Mouse (Mus musculus) ES-Bruce4 (cell line): ENCODE measurements around the gene Gm21983. TPM values are rescaled to one million over a fixed set of nuclear protein-coding genes. Genes with fewer than 3 reads are reported as not detected.

Experiments used
- H3K27ac ChIP-seq: 2 replicates; pipeline ENCODE4 v1.5.1; 2012; ENCODE audit warnings: low read length, inconsistent platforms; ENCODE audit not compliant: insufficient read depth
- H3K27me3 ChIP-seq: 2 replicates; pipeline ENCODE4 v1.6.1; 2012; ENCODE audit warnings: mild to moderate bottlenecking, low read length, inconsistent platforms; ENCODE audit not compliant: control insufficient read depth, poor library complexity, insufficient read depth, severe bottlenecking
- H3K36me3 ChIP-seq: 2 replicates; pipeline ENCODE4 v1.6.1; 2012; ENCODE audit warnings: inconsistent platforms, mild to moderate bottlenecking, low read length, moderate library complexity; ENCODE audit not compliant: control insufficient read depth, poor library complexity, insufficient read depth, severe bottlenecking
- H3K4me1 ChIP-seq: one replicate; pipeline ENCODE4 v1.8.1; 2011; ENCODE audit warnings: low read length; ENCODE audit not compliant: control insufficient read depth, insufficient read depth
- H3K4me3 ChIP-seq: 2 replicates; pipeline ENCODE4 v1.5.1; 2011; ENCODE audit warnings: low read depth, mild to moderate bottlenecking, low read length
- H3K9ac ChIP-seq: 2 replicates; pipeline ENCODE4 v1.6.1; 2012; ENCODE audit warnings: low read depth, mild to moderate bottlenecking, inconsistent platforms; ENCODE audit not compliant: poor library complexity, severe bottlenecking
- H3K9me3 ChIP-seq: replicated peaks from 2 replicates; pipeline ENCODE4 v1.6.1; 2012; ENCODE audit warnings: mild to moderate bottlenecking, low read length, inconsistent platforms; ENCODE audit not compliant: control insufficient read depth, poor library complexity, insufficient read depth, severe bottlenecking
- CTCF ChIP-seq: IDR thresholded peaks from one replicate; pipeline ENCODE4 v1.8.1; 2011; ENCODE audit warnings: low read depth, low read length
- EP300 ChIP-seq: IDR thresholded peaks from 2 replicates; pipeline ENCODE4 v1.6.1; 2011; ENCODE audit warnings: low read depth, low read length; ENCODE audit not compliant: insufficient read depth
- POLR2A ChIP-seq: IDR thresholded peaks from one replicate; pipeline ENCODE4 v1.8.1; 2011; ENCODE audit warnings: low read length; ENCODE audit not compliant: insufficient read depth
- polyA plus RNA-seq: library from polyadenylated mRNA; stranded (reverse); fragments of >200 nt; gene quantifications from 2 replicates; pipeline ENCODE4 v1.2.4, GENCODE M21; 2011; ENCODE audit warnings: low read depth; ENCODE audit not compliant: missing spikeins, insufficient read depth, insufficient read length

Gene Gm21983
- polyA plus RNA-seq, 1 experiment: not detected

DNA sequence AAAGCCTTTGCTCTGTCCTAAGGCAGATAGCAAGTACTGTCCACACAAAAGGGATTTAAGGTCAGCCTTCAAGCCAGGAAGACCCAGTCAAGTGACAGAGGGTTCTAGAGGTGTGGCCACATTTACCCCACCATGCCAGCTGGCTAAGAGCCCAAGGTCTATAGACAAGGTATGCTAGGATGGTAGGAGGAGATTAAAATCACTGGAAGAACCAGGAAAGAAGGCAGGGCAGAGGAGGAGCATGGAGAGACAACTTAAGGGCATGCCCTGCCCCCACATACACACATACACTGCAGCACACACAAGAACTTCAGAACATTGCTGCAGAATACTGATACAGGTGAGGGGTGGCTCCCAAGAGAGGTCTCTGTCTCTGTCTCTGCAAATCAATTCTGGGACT, 61.2 kb downstream of the Gm21983 start, which contains the start of gene Cyp2f2:
Cyp2f2 (plus strand) TSS at position 234 of the 400 bp plus-strand sequence.
- no peak within 1 kb of the TSS for H3K9ac ChIP-seq
- no peak within 1 kb of the TSS for H3K4me3 ChIP-seq
- H3K27ac ChIP-seq: no peak within 1 kb of the TSS
- no peaks in the 10 kb centered on the region for H3K27me3 ChIP-seq
- H3K9me3 ChIP-seq: no peaks in the 10 kb centered on the region
- no peaks in the 10 kb centered on the region for H3K4me1 ChIP-seq
- TF ChIP-seq CTCF: no peak
- TF ChIP-seq POLR2A: no peak
- TF ChIP-seq EP300: no peak
- no peaks in the 10 kb centered on the region for H3K36me3 ChIP-seq

Other genes with a start within 250 kb of the Gm21983 start
- not detected in 2 replicates for gene Cyp2a22, start 241.7 kb downstream of the Gm21983 start, polyA plus RNA-seq
- not detected in 2 replicates for gene Cyp2a12, start 152.0 kb downstream of the Gm21983 start, polyA plus RNA-seq
- not detected in 2 replicates for gene Cyp2f2, start 61.2 kb downstream of the Gm21983 start, polyA plus RNA-seq
- gene Cyp2t4, start 27.4 kb downstream of the Gm21983 start, polyA plus RNA-seq: not detected in 2 replicates
- 22.2 and 22.3 TPM in 2 replicates for gene Egln2, start 14.3 kb downstream of the Gm21983 start, polyA plus RNA-seq
- 35.8 and 39.3 TPM in 2 replicates for gene Rab4b, start 2.2 kb downstream of the Gm21983 start, polyA plus RNA-seq
- gene Mia, start 71 bp upstream of the Gm21983 start, polyA plus RNA-seq: 1.0 and 3.1 TPM in 2 replicates
- gene BC024978, start 14.7 kb upstream of the Gm21983 start, polyA plus RNA-seq: 10.9 and 12.6 TPM in 2 replicates
- gene Snrpa, start 15.2 kb upstream of the Gm21983 start, polyA plus RNA-seq: 228 and 239 TPM in 2 replicates
- 10.7 and 11.3 TPM in 2 replicates for gene Itpkc, start 47.6 kb upstream of the Gm21983 start, polyA plus RNA-seq
- gene Coq8b, start 51.9 kb upstream of the Gm21983 start, polyA plus RNA-seq: 7.8 and 10.9 TPM in 2 replicates
- gene Numbl, start 77.3 kb upstream of the Gm21983 start, polyA plus RNA-seq: 32.9 and 38.5 TPM in 2 replicates
- gene Ltbp4, start 156.6 kb upstream of the Gm21983 start, polyA plus RNA-seq: 66.8 and 72.5 TPM in 2 replicates
- 43.6 and 44.5 TPM in 2 replicates for gene Shkbp1, start 174.9 kb upstream of the Gm21983 start, polyA plus RNA-seq
- gene Gm20479, start 176.3 kb upstream of the Gm21983 start, polyA plus RNA-seq: 15.8 and 17.1 TPM in 2 replicates